ENCODE assay signal across 28 mouse cellular contexts in the genomic region with DNA sequence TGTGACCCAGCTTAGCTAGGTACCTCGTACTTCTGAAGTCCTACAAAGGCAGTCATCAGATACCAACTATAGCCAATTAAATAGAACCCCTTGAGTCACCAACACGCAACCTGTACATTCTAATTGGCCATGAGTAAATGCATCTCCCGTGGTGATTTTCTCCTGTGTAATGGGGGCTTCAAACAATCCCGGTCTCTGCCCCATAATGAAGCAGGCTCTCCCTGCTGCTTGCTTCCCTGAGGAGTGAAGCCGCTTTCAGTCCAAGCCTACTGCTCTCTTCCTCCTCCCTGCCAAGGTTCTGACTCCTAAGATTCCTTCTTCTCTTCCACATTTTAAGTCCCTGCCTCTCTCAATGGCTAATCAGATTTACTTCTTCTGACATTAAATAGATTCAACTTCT.
DNase-seq lines count a peak whose midpoint lies in the region; ATAC-seq lines count a peak whose summit lies in the region.
"Had no signal": no experiment of that assay in that cellular context is flagged by ENCODE, and none has a peak within 500 bp of the region (broad histone marks: within the 10 kb centered on the region; RNA-seq: fewer than 3 reads in every experiment).

No protein-coding gene starts in this region.

- no peaks in the 10 kb centered on the region for H3K36me3 ChIP-seq in midbrain, embryonic 16.5 days (ENCODE audit: control insufficient read depth, insufficient read depth, low read length)
- no peaks in the 10 kb centered on the region for H3K36me3 ChIP-seq in midbrain, embryonic 10.5 days
- no peaks in the 10 kb centered on the region for H3K36me3 ChIP-seq in forebrain, embryonic 12.5 days (replicated peaks)
- H3K36me3 ChIP-seq in forebrain, embryonic 15.5 days, result no peaks in the 10 kb centered on the region
- H3K36me3 ChIP-seq in limb, embryonic 10.5 days, result no peaks in the 10 kb centered on the region
- H3K36me3 ChIP-seq: embryonic facial prominence, embryonic 12.5 days; embryonic facial prominence, embryonic 15.5 days; heart, embryonic 12.5 days; heart, embryonic 15.5 days; hindbrain, embryonic 10.5 days; hindbrain, embryonic 13.5 days; intestine, embryonic 15.5 days had no signal

- WGBS in midbrain, embryonic 16.5 days, result 50% methylated on average over 5 of the region's 5 CpGs
- WGBS in midbrain, embryonic 10.5 days, result 83% methylated on average over 5 of the region's 5 CpGs
- 60% methylated on average over 5 of the region's 5 CpGs for WGBS in forebrain, embryonic 12.5 days
- 21% methylated on average over 5 of the region's 5 CpGs for WGBS in forebrain, embryonic 15.5 days
- WGBS in limb, embryonic 10.5 days, result 84% methylated on average over 5 of the region's 5 CpGs

- no peak overlapping the region for H3K4me3 ChIP-seq in midbrain, embryonic 16.5 days (ENCODE audit: low read depth, low read length)
- no peak overlapping the region for H3K4me3 ChIP-seq in midbrain, embryonic 10.5 days
- no peak overlapping the region for H3K4me3 ChIP-seq in forebrain, embryonic 12.5 days (replicated peaks)
- H3K4me3 ChIP-seq in forebrain, embryonic 15.5 days, result no peak overlapping the region
- no peak overlapping the region for H3K4me3 ChIP-seq in limb, embryonic 10.5 days
- H3K4me3 ChIP-seq: embryonic facial prominence, embryonic 12.5 days; embryonic facial prominence, embryonic 15.5 days; heart, embryonic 12.5 days; heart, embryonic 15.5 days; hindbrain, embryonic 10.5 days; hindbrain, embryonic 13.5 days; intestine, embryonic 15.5 days had no signal

- H3K4me1 ChIP-seq in midbrain, embryonic 16.5 days (ENCODE audit: control insufficient read depth, insufficient read depth, low read length), result 0 out of 2 replicates have a peak, but pooled peaks cover 2% of the 10 kb centered on the region
- H3K4me1 ChIP-seq in midbrain, embryonic 10.5 days, result no peaks in the 10 kb centered on the region
- no peaks in the 10 kb centered on the region for H3K4me1 ChIP-seq in forebrain, embryonic 12.5 days
- H3K4me1 ChIP-seq in forebrain, embryonic 15.5 days, result peaks cover 3% of the 10 kb centered on the region; the same call in 1 of the 2 replicates
- H3K4me1 ChIP-seq in limb, embryonic 10.5 days, result peaks cover 5% of the 10 kb centered on the region; the same call in 1 of the 2 replicates
- H3K4me1 ChIP-seq: embryonic facial prominence, embryonic 12.5 days; heart, embryonic 12.5 days; heart, embryonic 15.5 days; hindbrain, embryonic 10.5 days; hindbrain, embryonic 13.5 days; intestine, embryonic 15.5 days had no signal

- DNase-seq in midbrain, embryonic 10.5 days (ENCODE audit: low spot score), result no peak
- DNase-seq in limb, embryonic 10.5 days (ENCODE audit: low spot score), result no peak
- DNase-seq in liver, result no peak
- DNase-seq in kidney, adult 8-10 months, result no peak
- DNase-seq: adrenal gland, adult 8-10 months; adrenal gland, postnatal 25 days; cerebellum, adult 11 months; cerebellum, adult 2 months; cerebellum, adult 9-11 months; cerebellum, postnatal 25 days; gastrocnemius, postnatal 36 days; heart, adult 11 months; heart, postnatal 10 days; heart, postnatal 36 days; kidney, adult 11 months had no signal

- H3K27ac ChIP-seq in midbrain, embryonic 16.5 days (ENCODE audit: low read length), result no peak overlapping the region
- no peak overlapping the region for H3K27ac ChIP-seq in midbrain, embryonic 10.5 days (replicated peaks)
- no peak overlapping the region for H3K27ac ChIP-seq in forebrain, embryonic 12.5 days
- no peak overlapping the region for H3K27ac ChIP-seq in forebrain, embryonic 15.5 days (replicated peaks)
- H3K27ac ChIP-seq in limb, embryonic 10.5 days, result peak overlapping the region; percentile 7; the same call in 1 of the 2 replicates
- H3K27ac ChIP-seq: embryonic facial prominence, embryonic 12.5 days; embryonic facial prominence, embryonic 15.5 days; heart, embryonic 15.5 days; hindbrain, embryonic 10.5 days; hindbrain, embryonic 13.5 days; intestine, embryonic 15.5 days had no signal

- peak; percentile 37; the same call in 1 of the 2 replicates for ATAC-seq in midbrain, embryonic 16.5 days
- 0 out of 2 replicates have a peak, but pooled peaks have one; percentile 30 for ATAC-seq in forebrain, embryonic 12.5 days (ENCODE audit: low FRiP score)
- ATAC-seq in forebrain, embryonic 15.5 days (replicated peaks), result peak; percentile 36; the same call in 1 of the 2 replicates
- no peak for ATAC-seq in activated CD4-positive, CD25-positive, alpha-beta regulatory T cell, adult 4 months
- ATAC-seq: CD4-positive, CD25-positive, alpha-beta regulatory T cell, adult 4 months; hindbrain, embryonic 16.5 days; intestine, embryonic 15.5 days had no signal

- H3K9me3 ChIP-seq in midbrain, embryonic 16.5 days (replicated peaks; ENCODE audit: control insufficient read depth, low read length, poor library complexity, severe bottlenecking), result no peaks in the 10 kb centered on the region
- no peaks in the 10 kb centered on the region for H3K9me3 ChIP-seq in midbrain, embryonic 10.5 days (replicated peaks)
- no peaks in the 10 kb centered on the region for H3K9me3 ChIP-seq in forebrain, embryonic 12.5 days
- H3K9me3 ChIP-seq in forebrain, embryonic 15.5 days, result no peaks in the 10 kb centered on the region
- no peaks in the 10 kb centered on the region for H3K9me3 ChIP-seq in limb, embryonic 10.5 days (replicated peaks)
- H3K9me3 ChIP-seq: embryonic facial prominence, embryonic 12.5 days; embryonic facial prominence, embryonic 15.5 days; heart, embryonic 12.5 days; heart, embryonic 15.5 days; hindbrain, embryonic 10.5 days; hindbrain, embryonic 13.5 days; intestine, embryonic 15.5 days had no signal

- no peak overlapping the region for H3K4me2 ChIP-seq in midbrain, embryonic 16.5 days (ENCODE audit: low read length)
- H3K4me2 ChIP-seq in forebrain, embryonic 12.5 days, result no peak overlapping the region
- no peak overlapping the region for H3K4me2 ChIP-seq in forebrain, embryonic 15.5 days (replicated peaks)
- H3K4me2 ChIP-seq: embryonic facial prominence, embryonic 12.5 days; embryonic facial prominence, embryonic 15.5 days; heart, embryonic 12.5 days; heart, embryonic 15.5 days; hindbrain, embryonic 13.5 days; intestine, embryonic 15.5 days had no signal

- H3K9ac ChIP-seq in midbrain, embryonic 16.5 days (ENCODE audit: low read depth, low read length), result no peak overlapping the region
- H3K9ac ChIP-seq in forebrain, embryonic 12.5 days, result no peak overlapping the region
- no peak overlapping the region for H3K9ac ChIP-seq in forebrain, embryonic 15.5 days (replicated peaks)
- H3K9ac ChIP-seq: embryonic facial prominence, embryonic 12.5 days; embryonic facial prominence, embryonic 15.5 days; heart, embryonic 12.5 days; heart, embryonic 15.5 days; hindbrain, embryonic 13.5 days; intestine, embryonic 15.5 days had no signal

- H3K27me3 ChIP-seq in midbrain, embryonic 16.5 days (ENCODE audit: control insufficient read depth, insufficient read depth, low read depth, low read length), result no peaks in the 10 kb centered on the region
- H3K27me3 ChIP-seq in midbrain, embryonic 10.5 days (ENCODE audit: low read depth, poor library complexity, severe bottlenecking), result no peaks in the 10 kb centered on the region
- no peaks in the 10 kb centered on the region for H3K27me3 ChIP-seq in forebrain, embryonic 12.5 days
- H3K27me3 ChIP-seq in forebrain, embryonic 15.5 days, result no peaks in the 10 kb centered on the region
- H3K27me3 ChIP-seq in limb, embryonic 10.5 days (ENCODE audit: low read depth, poor library complexity, severe bottlenecking), result no peaks in the 10 kb centered on the region
- H3K27me3 ChIP-seq: embryonic facial prominence, embryonic 12.5 days; embryonic facial prominence, embryonic 15.5 days; heart, embryonic 12.5 days; heart, embryonic 15.5 days; hindbrain, embryonic 13.5 days; intestine, embryonic 15.5 days had no signal
